Mouse (Mus musculus) thymus, postnatal 36 days (tissue): ENCODE results near the gene Stk24.

Experiments
- DNase-seq, 2 experiments: peaks; one replicate each; pipeline ENCODE4 v3.0.0; 2022; ENCODE audit warnings: mixed read lengths in 2 of 2

The Stk24 gene

GRCm38 (mm10) chr14:121259789-121260188 is 120.0 kb downstream of the Stk24 start:
- peak; percentile 40 to 45 for DNase-seq

- no peak for DNase-seq
These were observed 120.5 kb downstream of the Stk24 start for GRCm38 (mm10) chr14:121259332-121259731.

- DNase-seq, result no peak
These were observed 122.9 kb downstream of the Stk24 start for GRCm38 (mm10) chr14:121256896-121257295.

- DNase-seq, result no peak
These were observed 124.3 kb downstream of the Stk24 start for GRCm38 (mm10) chr14:121255469-121255868.

GRCm38 (mm10) chr14:121254869-121255268 is 124.9 kb downstream of the Stk24 start:
- DNase-seq, result no peak

- no peak for DNase-seq
These were observed 127.3 kb downstream of the Stk24 start for GRCm38 (mm10) chr14:121252542-121252941.

- DNase-seq, result no peak
These were observed 128.1 kb downstream of the Stk24 start for GRCm38 (mm10) chr14:121251708-121252107.

GRCm38 (mm10) chr14:121251099-121251498 is 128.7 kb downstream of the Stk24 start:
- DNase-seq, result no peak

- no peak for DNase-seq
These were observed 131.5 kb downstream of the Stk24 start for GRCm38 (mm10) chr14:121248346-121248745.

- no peak for DNase-seq
These were observed 132.5 kb downstream of the Stk24 start for GRCm38 (mm10) chr14:121247287-121247686.

- DNase-seq, result no peak
These were observed 133.6 kb downstream of the Stk24 start for GRCm38 (mm10) chr14:121246048-121246731.

- no peak for DNase-seq
These were observed 135.7 kb downstream of the Stk24 start for GRCm38 (mm10) chr14:121244104-121244503.

GRCm38 (mm10) chr14:121239386-121239785 is 140.4 kb downstream of the Stk24 start:
- no peak for DNase-seq

GRCm38 (mm10) chr14:121238727-121239126 is 141.1 kb downstream of the Stk24 start:
- DNase-seq, result no peak

GRCm38 (mm10) chr14:121236736-121237135 is 143.1 kb downstream of the Stk24 start:
- no peak for DNase-seq
